Mouse (Mus musculus) heart, embryonic 14.5 days (tissue): ENCODE measurements at regions not wholly inside any gene's neighbourhood (a gene's known extent, or its start where the extent isn't known, plus 50 kb on each side); places are given as distances from the start of the nearest gene placed in this dataset.

Experiments used
- ATAC-seq: fragments of 200-750 bp; cut with Nextera tagmentation; 2 replicates; pipeline ENCODE4 v1.8.0; 2017; ENCODE audit warnings: low read depth, moderate TSS enrichment; ENCODE audit not compliant: insufficient number of reproducible peaks, insufficient read depth, low FRiP score
- H3K27ac ChIP-seq, 2 experiments: fragments of 200-500 bp in 1 of 2; fragments of 300-500 bp in 1 of 2; sonication (generic) in 1 of 2; replicated peaks in 1 of 2; 2 replicates each; pipeline ENCODE4 v1.5.1; 2012 to 2014; ENCODE audit warnings: low read depth in 2 of 2, low read length in 2 of 2, control low read depth in 1 of 2, mild to moderate bottlenecking in 1 of 2, mixed read lengths in 1 of 2; ENCODE audit not compliant: control insufficient read depth in 1 of 2, insufficient read depth in 1 of 2
- H3K27me3 ChIP-seq: fragments of 300-500 bp; sonication (generic); 2 replicates; pipeline ENCODE4 v1.6.1; 2014; ENCODE audit warnings: mild to moderate bottlenecking, low read length, control low read depth; ENCODE audit not compliant: control insufficient read depth, insufficient read depth
- H3K36me3 ChIP-seq: fragments of 300-500 bp; sonication (generic); 2 replicates; pipeline ENCODE4 v1.6.1; 2014; ENCODE audit warnings: mild to moderate bottlenecking, control low read depth, low read length, mixed read lengths; ENCODE audit not compliant: control insufficient read depth, insufficient read depth
- H3K4me1 ChIP-seq, 2 experiments: fragments of 200-500 bp in 1 of 2; fragments of 300-500 bp in 1 of 2; sonication (generic) in 1 of 2; 2 replicates each; pipeline ENCODE4 v1.6.1; 2012 to 2014; ENCODE audit warnings: low read length in 2 of 2, control low read depth in 1 of 2, mixed read lengths in 1 of 2; ENCODE audit not compliant: control insufficient read depth in 2 of 2, insufficient read depth in 2 of 2
- H3K4me2 ChIP-seq: fragments of 300-500 bp; sonication (generic); 2 replicates; pipeline ENCODE4 v1.6.1; 2014; ENCODE audit warnings: mild to moderate bottlenecking, low read length
- H3K4me3 ChIP-seq, 2 experiments: fragments of 200-500 bp in 1 of 2; fragments of 300-500 bp in 1 of 2; sonication (generic) in 1 of 2; 2 replicates each; pipeline ENCODE4 v1.5.1; 2012 to 2014; ENCODE audit warnings: low read length in 2 of 2, mild to moderate bottlenecking in 2 of 2, control low read depth in 1 of 2, low read depth in 1 of 2, moderate library complexity in 1 of 2; ENCODE audit not compliant: control insufficient read depth in 1 of 2, insufficient read depth in 1 of 2
- H3K9ac ChIP-seq: fragments of 300-500 bp; sonication (generic); 2 replicates; pipeline ENCODE4 v1.6.1; 2014; ENCODE audit warnings: mild to moderate bottlenecking, low read length
- H3K9me3 ChIP-seq: fragments of 300-500 bp; sonication (generic); 2 replicates; pipeline ENCODE4 v1.6.1; 2016; ENCODE audit warnings: low read length, control low read depth; ENCODE audit not compliant: control insufficient read depth
- WGBS: fragments of 180-500 bp; shearing (Covaris S2); extraction: QIAGEN DNeasy Blood & Tissue Kit; methylation state at CpG from one replicate; pipeline ENCODE4 v1.1.7; 2014; 5-methylcytosine and 5-hydroxymethylcytosine counted together

- peaks cover 0 to 2% of the 10 kb centered on the region in 2 experiments; a peak in 2 of 4 replicates for H3K4me1 ChIP-seq
- no peaks in the 10 kb centered on the region for H3K27me3 ChIP-seq
- H3K9ac ChIP-seq, result no peak overlapping the region
- H3K4me2 ChIP-seq, result peak overlapping the region; percentile 44
- WGBS, result 38% methylated on average over 11 of the region's 13 CpGs
- no peak overlapping the region for H3K27ac ChIP-seq
- ATAC-seq, result no peak
- H3K4me3 ChIP-seq, result peak overlapping the region in 1 of 2 experiments; percentile 17; a peak in 1 of 4 replicates
- H3K36me3 ChIP-seq, result no peaks in the 10 kb centered on the region
- H3K9me3 ChIP-seq, result no peaks in the 10 kb centered on the region
Observed at GRCm38 (mm10) chr3:41496931-41497710, 58.4 kb upstream of the Jade1 start.

DNA sequence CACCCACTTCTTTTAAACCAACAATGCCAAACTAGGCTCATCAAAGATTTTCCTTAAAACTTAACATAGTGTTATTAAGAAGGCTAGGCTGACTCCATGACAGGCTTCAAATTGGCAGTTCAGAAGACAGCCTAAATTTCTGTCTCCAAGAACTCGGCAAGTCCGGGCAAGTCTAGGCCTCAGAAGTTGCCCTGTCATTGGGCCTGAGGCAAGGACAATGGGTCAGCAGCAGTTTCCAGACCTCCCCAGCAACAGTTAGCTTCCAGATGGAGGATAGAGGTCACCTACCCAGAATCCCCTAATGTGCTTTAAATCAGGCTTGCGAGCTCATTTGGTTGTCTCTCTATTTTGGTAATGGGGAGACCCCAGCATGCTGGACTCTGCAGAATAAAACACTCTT, 59.6 kb upstream of the Jade1 start:
- Histone ChIP-seq H3K27ac (no peak overlapping the region), H3K4me2 (no peak overlapping the region), H3K9me3 (no peaks in the 10 kb centered on the region), H3K27me3 (no peaks in the 10 kb centered on the region), H3K36me3 (no peaks in the 10 kb centered on the region), H3K9ac (no peak overlapping the region), H3K4me3 (no peak overlapping the region), H3K4me1 (peaks cover 0 to 2% of the 10 kb centered on the region in 2 experiments; a peak in 2 of 4 replicates)
- WGBS, result 87% methylated on average over 3 of the region's 3 CpGs
- ATAC-seq, result no peak

DNA sequence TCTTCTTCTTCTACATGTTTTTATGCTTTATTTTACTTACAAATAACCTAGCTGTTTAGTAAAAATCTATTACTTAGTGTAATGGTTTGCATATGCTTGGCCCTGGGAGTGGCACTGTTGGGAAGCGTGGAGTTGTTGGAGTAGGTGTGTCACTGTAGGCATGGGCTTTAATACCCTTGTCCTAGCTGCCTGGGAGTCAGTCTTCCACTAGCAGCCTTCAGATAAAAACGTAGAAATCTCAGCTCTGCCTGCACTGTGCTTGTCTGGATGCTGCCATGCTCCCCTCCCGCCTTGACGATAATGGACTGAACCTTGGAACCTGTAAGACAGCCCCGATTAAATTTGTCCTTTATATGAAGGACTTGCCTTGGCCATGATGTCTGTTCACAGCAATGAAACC, 60.4 kb upstream of the Jade1 start:
- Histone ChIP-seq H3K27ac (no peak overlapping the region), H3K4me2 (no peak overlapping the region), H3K9ac (no peak overlapping the region), H3K27me3 (no peaks in the 10 kb centered on the region), H3K4me1 (peaks cover 4 to 5% of the 10 kb centered on the region in 2 experiments), H3K4me3 (no peak overlapping the region), H3K36me3 (no peaks in the 10 kb centered on the region), H3K9me3 (no peaks in the 10 kb centered on the region)
- WGBS, result 70% methylated on average over 5 of the region's 5 CpGs
- no peak for ATAC-seq

DNA sequence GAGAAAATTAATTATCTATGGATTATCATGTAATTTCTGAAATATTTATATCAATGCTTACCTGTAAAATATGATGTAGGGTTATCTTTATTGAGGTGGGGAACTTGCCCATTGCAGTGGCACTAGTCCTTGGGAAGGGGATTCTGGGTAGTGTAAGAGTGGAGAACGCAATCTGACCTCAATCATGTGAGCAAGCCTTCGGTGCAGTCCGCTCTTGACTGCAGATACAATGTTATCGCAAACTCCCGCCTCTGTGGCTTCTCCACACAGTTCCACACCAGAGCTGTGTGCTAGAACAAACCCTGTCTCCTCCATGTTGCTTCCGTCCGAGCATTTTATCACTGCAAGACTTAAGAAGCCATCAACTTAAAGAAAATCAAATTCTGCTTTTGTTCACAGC, 62.1 kb upstream of the Jade1 start:
- peaks cover 7 to 10% of the 10 kb centered on the region in 2 experiments for H3K4me1 ChIP-seq
- H3K9me3 ChIP-seq, result no peaks in the 10 kb centered on the region
- no peak for ATAC-seq
- H3K27me3 ChIP-seq, result no peaks in the 10 kb centered on the region
- 88% methylated on average over 7 of the region's 7 CpGs for WGBS
- H3K27ac ChIP-seq, result no peak overlapping the region
- no peak overlapping the region for H3K9ac ChIP-seq
- H3K4me2 ChIP-seq, result no peak overlapping the region
- no peak overlapping the region for H3K4me3 ChIP-seq
- no peaks in the 10 kb centered on the region for H3K36me3 ChIP-seq

DNA sequence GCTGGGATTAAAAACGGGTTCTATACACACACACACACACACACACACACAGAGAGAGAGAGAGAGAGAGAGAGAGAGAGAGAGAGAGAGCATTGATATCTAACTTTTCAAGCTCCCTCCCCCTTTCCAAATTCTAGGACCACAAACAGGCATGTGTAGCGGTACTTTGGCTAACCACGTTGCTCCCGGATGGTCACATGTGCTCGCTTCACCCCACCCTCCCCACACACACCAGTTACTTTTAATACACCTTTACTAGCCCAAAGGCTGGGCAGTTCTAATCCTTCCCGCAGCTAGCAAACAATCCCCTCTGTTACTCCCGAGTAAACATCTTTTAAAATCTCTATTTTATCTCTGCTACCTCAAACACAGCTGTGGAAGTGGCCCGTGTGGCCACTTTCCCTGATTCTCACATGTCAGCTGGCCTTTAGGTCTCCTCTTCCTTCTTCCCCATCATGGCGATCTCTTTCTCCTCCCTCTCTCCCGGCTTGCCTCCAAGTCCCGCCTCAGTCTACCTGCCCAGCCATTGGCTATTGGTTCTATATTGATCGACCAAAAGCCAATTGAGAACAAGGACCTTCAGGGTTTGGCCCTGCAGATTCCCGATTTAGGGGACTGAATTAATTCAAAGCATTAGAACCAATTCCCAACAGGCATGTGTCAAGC, 62.7 kb upstream of the Jade1 start:
- H3K9me3 ChIP-seq, result no peaks in the 10 kb centered on the region
- H3K36me3 ChIP-seq, result no peaks in the 10 kb centered on the region
- no peak overlapping the region for H3K9ac ChIP-seq
- WGBS, result 80% methylated on average over 13 of the region's 13 CpGs
- no peak overlapping the region for H3K4me3 ChIP-seq
- peaks cover 7 to 10% of the 10 kb centered on the region in 2 experiments for H3K4me1 ChIP-seq
- H3K4me2 ChIP-seq, result no peak overlapping the region
- no peak overlapping the region for H3K27ac ChIP-seq
- ATAC-seq, result no peak
- H3K27me3 ChIP-seq, result no peaks in the 10 kb centered on the region

- Histone ChIP-seq H3K4me2 (no peak overlapping the region), H3K27ac (no peak overlapping the region), H3K36me3 (no peaks in the 10 kb centered on the region), H3K4me3 (no peak overlapping the region), H3K9me3 (no peaks in the 10 kb centered on the region), H3K27me3 (no peaks in the 10 kb centered on the region), H3K9ac (no peak overlapping the region), H3K4me1 (peaks cover 6 to 10% of the 10 kb centered on the region in 2 experiments)
- WGBS, result 76% methylated on average over 3 of the region's 3 CpGs
- no peak for ATAC-seq
Observed at GRCm38 (mm10) chr3:41492031-41492726, 63.4 kb upstream of the Jade1 start.

GRCm38 (mm10) chr3:41491185-41491584, 64.3 kb upstream of the Jade1 start:
- no peaks in the 10 kb centered on the region for H3K27me3 ChIP-seq
- WGBS, result 96% methylated on average over 4 of the region's 4 CpGs
- no peak overlapping the region for H3K4me2 ChIP-seq
- H3K4me1 ChIP-seq, result peaks cover 5 to 10% of the 10 kb centered on the region in 2 experiments
- ATAC-seq, result no peak
- H3K9me3 ChIP-seq, result no peaks in the 10 kb centered on the region
- H3K36me3 ChIP-seq, result no peaks in the 10 kb centered on the region
- H3K27ac ChIP-seq, result no peak overlapping the region
- no peak overlapping the region for H3K9ac ChIP-seq
- H3K4me3 ChIP-seq, result no peak overlapping the region
